Mouse (Mus musculus) ES-Bruce4 (cell line): Measurements from ENCODE around the gene Emp3.

Source experiments
- CTCF ChIP-seq: IDR thresholded peaks from one replicate; pipeline ENCODE4 v1.8.1; 2011; ENCODE audit warnings: low read depth, low read length
- POLR2A ChIP-seq: IDR thresholded peaks from one replicate; pipeline ENCODE4 v1.8.1; 2011; ENCODE audit warnings: low read length; ENCODE audit not compliant: insufficient read depth

DNA sequence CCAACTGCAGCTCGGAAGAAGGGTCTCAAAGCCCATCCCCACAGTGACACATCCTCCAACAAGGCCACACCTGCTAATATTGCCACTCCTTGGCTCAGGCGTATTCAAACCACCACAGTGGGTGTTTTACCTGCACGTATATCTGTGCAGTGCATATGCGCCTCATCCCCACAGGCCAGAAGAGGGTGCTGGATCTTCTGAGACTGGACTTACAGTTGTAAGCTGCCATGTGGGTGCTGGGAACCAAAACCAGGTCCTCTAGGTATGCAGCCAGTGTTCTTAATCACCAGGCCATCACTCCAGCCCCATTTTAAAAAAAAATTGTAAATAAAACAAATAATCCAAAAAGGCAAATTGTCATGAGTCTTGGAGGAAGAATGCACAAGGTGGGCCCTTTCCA lies 40.7 kb downstream of the Emp3 start:
- TF ChIP-seq CTCF: no peak
- TF ChIP-seq POLR2A: no peak
